Comparison of ENCODE assay signal across 16 mouse cellular contexts in the genomic region with DNA sequence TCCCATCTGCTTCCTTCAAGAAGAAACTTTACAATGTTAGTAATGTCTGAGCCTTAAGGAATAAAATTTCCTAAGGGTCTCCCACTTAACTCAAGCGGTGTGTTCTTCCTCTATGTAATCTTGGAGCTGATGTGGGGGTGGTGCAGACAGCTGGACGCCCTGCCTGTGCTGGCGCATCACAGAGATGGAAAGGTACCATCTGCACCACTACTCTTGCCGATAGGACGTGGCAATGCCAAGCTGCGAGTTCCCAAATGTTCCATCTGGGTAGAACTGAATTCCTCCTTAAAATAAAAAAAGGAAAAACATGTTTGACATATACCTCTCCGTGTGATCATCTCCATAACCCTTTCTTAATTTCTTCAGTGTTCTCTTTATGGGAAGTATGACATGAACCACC.
DNase-seq lines count a peak whose midpoint lies in the region; ATAC-seq lines count a peak whose summit lies in the region.
"Had no signal": no experiment of that assay in that cellular context is flagged by ENCODE, and none has a peak within 500 bp of the region (broad histone marks: within the 10 kb centered on the region; RNA-seq: fewer than 3 reads in every experiment).

No protein-coding gene starts in this region.

- intact Hi-C loops in heart, postnatal 25 days (cut with DNase I), result no loop called here

- no peaks in the 10 kb centered on the region for H3K9me3 ChIP-seq in hindbrain, embryonic 14.5 days (ENCODE audit: control insufficient read depth, low read length)
- H3K9me3 ChIP-seq: intestine, embryonic 15.5 days; limb, embryonic 13.5 days; neural tube, embryonic 15.5 days had no signal

- H3K4me3 ChIP-seq in hindbrain, embryonic 14.5 days (replicated peaks; ENCODE audit: low read length), result no peak overlapping the region
- H3K4me3 ChIP-seq: intestine, embryonic 15.5 days; limb, embryonic 13.5 days; neural tube, embryonic 15.5 days had no signal

- H3K4me1 ChIP-seq in hindbrain, embryonic 14.5 days (replicated peaks; ENCODE audit: control insufficient read depth, insufficient read depth, low read length), result no peaks in the 10 kb centered on the region
- H3K4me1 ChIP-seq: intestine, embryonic 15.5 days; limb, embryonic 13.5 days had no signal

- no peak overlapping the region for H3K9ac ChIP-seq in hindbrain, embryonic 14.5 days
- H3K9ac ChIP-seq: intestine, embryonic 15.5 days; limb, embryonic 13.5 days; liver, postnatal 0 days; neural tube, embryonic 15.5 days had no signal

- H3K27me3 ChIP-seq in hindbrain, embryonic 14.5 days (ENCODE audit: control insufficient read depth, insufficient read depth, low read length), result no peaks in the 10 kb centered on the region
- H3K27me3 ChIP-seq: CH12.LX; intestine, embryonic 15.5 days; limb, embryonic 13.5 days; neural tube, embryonic 15.5 days had no signal

- no peak overlapping the region for H3K27ac ChIP-seq in hindbrain, embryonic 14.5 days
- H3K27ac ChIP-seq: intestine, embryonic 15.5 days; limb, embryonic 13.5 days; neural tube, embryonic 15.5 days; stomach, postnatal 0 days had no signal

- WGBS in hindbrain, embryonic 14.5 days, result 86% methylated on average over 7 of the region's 7 CpGs

- no peak overlapping the region for H3K4me2 ChIP-seq in hindbrain, embryonic 14.5 days (replicated peaks)
- H3K4me2 ChIP-seq: intestine, embryonic 15.5 days; limb, embryonic 13.5 days; neural tube, embryonic 15.5 days had no signal

- ATAC-seq in megakaryocyte, adult 5-6 weeks (ENCODE audit: poor library complexity, severe bottlenecking), result no peak
- no peak for ATAC-seq in hindbrain, embryonic 14.5 days (ENCODE audit: low FRiP score)
- ATAC-seq: intestine, embryonic 15.5 days; liver, postnatal 0 days; Patski had no signal

- DNase-seq in cerebellum, adult 18-20 months, result peak; percentile 60 to 62
- peak; percentile 70 to 77 for DNase-seq in cerebellum, postnatal 10 days
- peak; percentile 76 to 79 for DNase-seq in layer of hippocampus, adult 8-10 months (ENCODE audit: low spot score in 2 of 2)
- DNase-seq in right cerebral cortex, adult 2 months (ENCODE audit: low spot score in 2 of 2), result peak; percentile 57 to 60
- no peak for DNase-seq in heart, postnatal 25 days (ENCODE audit: low spot score)
- no peak for DNase-seq in hindbrain, embryonic 14.5 days (ENCODE audit: low spot score)
- DNase-seq: heart, postnatal 4 days; kidney, postnatal 25 days; liver, postnatal 0 days had no signal

- H3K36me3 ChIP-seq in hindbrain, embryonic 14.5 days (replicated peaks; ENCODE audit: control insufficient read depth, insufficient read depth), result no peaks in the 10 kb centered on the region
- H3K36me3 ChIP-seq: intestine, embryonic 15.5 days; limb, embryonic 13.5 days; neural tube, embryonic 15.5 days had no signal

Comparison
In these comparisons a context has a peak if more than half of its experiments do, and no peak if none do; other contexts are left out.
1. DNase-seq: peak in cerebellum, adult 18-20 months (2 of 2), cerebellum, postnatal 10 days (2 of 2), layer of hippocampus, adult 8-10 months (2 of 2) and right cerebral cortex, adult 2 months (2 of 2); none in heart, postnatal 25 days (single experiment) and hindbrain, embryonic 14.5 days (single experiment).